Mouse (Mus musculus): Measurements from ENCODE around the gene Dlst.

GRCm38 (mm10) chr12:85169117-85169858 lies 58.7 kb downstream of the Dlst start:
- TF ChIP-seq CTCF (IDR thresholded peaks at IDR 0.05; ENCODE audit: borderline replicate concordance, insufficient read depth, low read length) = peak; percentile 84
- no peak for TF ChIP-seq POLR2A (IDR thresholded peaks at IDR 0.05; ENCODE audit: low read depth, low read length)
